Mouse (Mus musculus) heart, adult 18-20 months (tissue): ENCODE data around the gene Tacc2. TPM values are rescaled to one million over a fixed set of nuclear protein-coding genes. Genes with fewer than 3 reads are reported as not detected.
"Not testable (repeated sequence)": the region's sequence is repeated elsewhere in the genome, so short reads cannot be mapped to it uniquely, and the experiment has no call there.

Experiments
- DNase-seq, 2 experiments: peaks; one replicate each; pipeline ENCODE4 v3.0.0; 2021 to 2022; ENCODE audit warnings: mixed read lengths in 1 of 2
- long read RNA-seq, 2 experiments: library from polyadenylated mRNA; stranded (forward); transcript quantifications; one replicate each; pipeline ENCODE4 v2.0.0; 2021
- total RNA-seq, 2 experiments: library from RNA; stranded (reverse); gene quantifications; 2 replicates each; pipeline ENCODE4 v1.2.3; 2021

Tacc2 gene
- 100 to 1,000 TPM; 317 to 395 TPM for total RNA-seq
- long read RNA-seq, experiment 1, partial matches to known transcripts: 40 of 60 reads
- long read RNA-seq, experiment 1, other reads (novel, unspliced or antisense): 18 of 60 reads
- long read RNA-seq, experiment 2, partial matches to known transcripts: 12 of 21 reads
- long read RNA-seq, experiment 2, other reads (novel, unspliced or antisense): 8 of 21 reads

DNA sequence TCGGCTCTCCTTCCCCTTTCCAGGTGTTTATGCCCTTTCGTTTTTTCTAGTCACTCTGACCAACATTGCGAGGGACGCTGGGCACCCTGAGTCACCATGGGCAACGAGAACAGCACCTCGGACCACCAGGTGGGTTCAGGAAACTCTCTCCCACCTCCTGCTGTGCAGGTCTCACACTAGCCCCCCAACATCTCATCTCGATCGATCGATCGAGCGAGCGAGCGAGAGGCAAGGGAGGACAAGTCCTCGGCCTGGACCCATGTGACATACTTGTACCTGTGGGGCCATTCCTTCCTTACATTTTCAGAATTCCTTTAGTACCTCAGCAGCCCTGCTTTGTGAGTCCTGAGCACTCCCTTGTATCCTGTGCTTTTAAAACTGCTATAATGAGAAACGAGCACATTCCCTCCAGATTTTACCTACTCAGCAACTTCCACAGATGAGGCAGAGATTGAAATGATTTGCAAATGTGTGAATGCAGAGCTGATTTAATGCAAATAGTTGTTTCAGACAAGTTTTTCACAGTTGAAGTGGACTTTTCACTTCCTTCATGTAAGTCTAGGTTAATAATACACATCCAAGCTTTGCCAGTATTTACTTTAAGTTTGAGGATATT is at the start of gene Tacc2:
Gene Tacc2 (plus strand): TSS at position 51 of the 616 bp plus-strand sequence.
- peak in 1 of 2 experiments; percentile 13 for DNase-seq

DNA sequence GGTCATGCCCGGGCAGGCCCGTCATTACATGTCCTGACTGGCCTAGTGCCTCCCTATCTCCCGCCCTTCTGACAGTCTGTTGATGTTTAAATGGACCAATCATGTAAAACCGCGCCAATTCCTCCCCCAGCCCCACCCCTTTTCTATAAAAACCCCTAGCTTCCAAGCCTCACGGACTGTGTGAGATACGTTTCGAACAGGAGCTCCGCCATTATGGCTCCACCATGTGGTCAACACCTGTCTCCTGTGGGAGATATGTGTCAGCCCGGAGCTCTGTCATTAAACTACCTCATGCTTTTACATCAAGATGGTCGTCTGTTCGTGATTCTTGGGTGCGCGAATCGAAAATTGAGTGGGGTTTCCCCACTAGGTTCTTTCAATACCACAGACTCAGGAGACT is 46.1 kb upstream of the Tacc2 start:
- not testable (repeated sequence) for DNase-seq

GRCm38 (mm10) chr7:130533316-130534260 is 43.6 kb upstream of the Tacc2 start:
- DNase-seq: peak; percentile 89 to 97

- no peak for DNase-seq
Observed at GRCm38 (mm10) chr7:130535174-130535573, 42.1 kb upstream of the Tacc2 start.

DNA sequence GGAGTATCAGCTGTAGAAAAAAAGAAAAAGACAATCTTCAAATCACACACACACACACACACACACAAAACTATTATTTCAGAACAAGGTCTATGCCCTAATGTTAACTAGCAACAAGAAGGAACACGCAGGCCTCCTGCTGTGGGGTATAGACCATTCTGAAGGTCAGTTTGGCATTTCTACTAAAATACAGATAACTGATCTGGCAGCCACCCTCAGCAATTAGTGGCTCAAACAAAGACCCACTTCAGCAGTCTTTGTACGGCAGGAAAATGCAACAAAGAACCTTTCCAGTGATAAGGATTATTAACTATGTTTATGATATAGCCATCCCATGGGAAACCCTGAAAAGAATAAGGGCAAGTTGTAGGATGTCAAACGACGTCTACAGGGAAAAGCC is 40.2 kb upstream of the Tacc2 start:
- DNase-seq: no peak

DNA sequence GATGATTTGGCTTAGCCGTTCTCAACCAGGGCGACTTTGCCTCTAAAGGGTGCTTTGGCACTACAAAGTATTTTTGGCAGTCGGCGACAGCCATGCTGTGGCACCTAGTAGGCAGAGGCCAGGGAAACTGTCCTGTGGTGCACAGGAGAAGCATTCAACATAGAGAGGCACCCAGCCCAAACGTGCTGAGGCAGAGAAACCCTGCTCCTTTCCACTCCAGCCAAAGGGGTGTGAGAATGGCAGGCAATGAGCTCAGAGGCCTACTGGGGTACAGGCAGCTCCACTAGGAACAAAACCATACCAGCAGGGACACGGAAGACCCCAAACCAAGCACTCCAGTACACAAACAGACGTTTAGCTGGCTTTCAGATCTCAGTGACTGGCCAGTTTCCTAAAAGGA is 37.1 kb upstream of the Tacc2 start:
- DNase-seq: no peak

DNA sequence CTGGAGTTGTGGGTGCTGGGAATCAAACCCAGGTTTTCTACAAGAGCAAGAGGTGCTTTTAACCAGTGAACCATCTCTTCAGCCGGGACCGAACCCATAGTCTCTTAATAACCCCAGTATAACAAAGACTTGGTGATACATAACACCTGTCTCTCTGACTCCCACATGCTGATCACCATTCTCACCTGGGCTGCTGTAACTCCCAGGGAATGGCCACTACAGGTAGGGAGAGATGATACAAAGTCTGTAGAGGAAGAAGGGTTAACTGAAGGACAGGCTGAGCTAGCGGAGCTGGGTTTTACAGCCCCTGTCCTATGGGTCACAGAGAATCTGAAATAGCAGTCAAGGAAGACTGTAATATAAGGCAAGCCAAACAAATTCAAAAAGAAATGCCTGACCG is 34.1 kb upstream of the Tacc2 start:
- no peak for DNase-seq

- DNase-seq: no peak
Observed at GRCm38 (mm10) chr7:130545401-130545800, 31.8 kb upstream of the Tacc2 start.

- no peak for DNase-seq
Observed at GRCm38 (mm10) chr7:130545893-130546292, 31.3 kb upstream of the Tacc2 start.

DNA sequence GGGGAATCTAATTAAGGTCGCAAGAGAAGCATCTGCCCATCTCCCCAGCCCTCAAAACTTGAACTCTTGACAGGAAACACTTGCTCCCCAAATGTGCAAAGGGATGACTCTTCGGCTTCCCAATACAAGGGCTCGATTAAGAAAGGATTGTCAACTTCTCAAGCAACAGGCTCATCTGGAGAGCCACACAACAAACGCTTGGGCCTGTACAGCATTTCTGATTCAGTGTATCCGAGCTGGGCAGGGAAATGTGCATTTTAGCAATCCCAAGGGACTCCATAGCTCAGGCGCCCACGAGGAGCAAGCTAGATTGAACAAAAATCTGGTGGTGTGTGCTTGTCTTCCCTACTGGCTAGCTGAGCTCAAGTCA is 30.8 kb upstream of the Tacc2 start:
- no peak for DNase-seq

DNA sequence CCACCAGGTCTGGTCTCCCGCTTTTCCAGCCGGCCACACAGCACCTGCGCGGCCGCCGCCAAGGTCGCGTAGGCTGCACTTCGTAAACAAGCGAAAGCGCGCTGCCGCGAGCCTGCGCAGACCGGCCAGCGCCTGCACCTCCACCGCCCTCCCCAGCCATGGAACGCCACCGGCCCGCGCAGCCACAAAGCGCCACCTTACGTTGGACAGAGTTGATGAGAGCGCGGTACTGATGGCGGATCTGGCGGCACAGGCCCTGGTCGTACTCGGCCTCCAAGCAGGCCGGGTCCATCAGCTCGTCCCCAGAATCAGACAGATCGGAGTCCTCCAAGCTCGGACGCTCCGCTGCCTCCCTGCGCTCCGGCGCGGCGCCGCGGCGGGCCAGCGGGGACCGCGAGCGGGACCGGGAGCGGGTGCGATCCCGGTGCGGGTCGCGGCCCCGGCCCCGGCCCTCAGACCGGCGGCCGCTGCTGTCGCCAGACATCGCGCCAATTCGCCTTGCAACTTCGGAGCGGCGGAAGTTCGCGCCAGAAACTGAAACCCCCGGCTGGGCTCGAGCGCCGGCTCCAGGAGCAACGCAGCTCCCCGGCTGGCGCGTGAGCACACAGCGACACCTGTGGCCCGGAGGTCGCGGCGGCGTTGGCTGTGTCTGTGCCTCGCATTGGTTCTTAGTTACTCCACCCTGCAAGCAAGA is 30.3 kb upstream of the Tacc2 start:
- peak; percentile 93 to 96 for DNase-seq

GRCm38 (mm10) chr7:130547635-130548175 is 29.5 kb upstream of the Tacc2 start:
- DNase-seq: no peak

- peak; percentile 75 to 84 for DNase-seq
Observed at GRCm38 (mm10) chr7:130552780-130553179, 24.5 kb upstream of the Tacc2 start.

DNA sequence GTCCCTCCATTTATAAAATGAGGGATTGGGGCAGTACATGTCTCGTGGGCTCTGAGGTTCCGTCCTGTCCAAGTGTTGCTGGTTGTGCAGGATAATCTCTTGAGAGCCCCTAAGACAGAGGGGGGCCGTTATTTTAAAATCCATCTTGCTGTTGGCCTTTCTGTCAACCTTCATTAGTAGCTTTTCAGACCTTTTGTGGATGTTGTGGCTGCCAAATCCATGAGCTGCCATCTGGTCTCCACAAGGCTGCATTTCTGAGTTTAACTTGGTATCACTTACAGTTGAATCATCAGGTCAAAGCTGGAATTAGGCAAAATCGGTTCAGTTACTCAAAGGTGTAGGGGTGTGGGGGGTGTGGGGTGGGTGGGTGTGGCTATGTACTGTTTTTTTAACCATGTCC is 23.9 kb upstream of the Tacc2 start:
- DNase-seq: no peak

DNA sequence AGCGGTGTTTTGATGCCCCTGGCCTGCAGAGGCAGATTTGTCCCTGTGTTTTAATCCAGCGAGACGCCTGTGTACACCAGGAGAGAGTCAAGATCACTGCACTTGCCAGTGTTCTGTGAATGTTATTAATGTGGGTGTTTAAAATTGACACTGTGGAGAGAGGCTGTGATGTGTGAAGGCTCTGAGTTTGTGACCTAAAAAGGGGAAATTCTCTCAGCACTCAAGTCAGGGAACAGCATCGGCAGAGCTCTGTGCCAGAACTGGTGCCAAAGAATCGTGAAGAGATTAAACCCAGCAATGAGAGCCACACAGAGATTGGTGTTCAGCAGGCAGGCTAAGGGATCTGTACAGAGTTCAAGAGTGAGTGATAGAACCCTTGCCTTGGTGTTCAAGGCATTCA is 21.6 kb upstream of the Tacc2 start:
- peak in 1 of 2 experiments; percentile 31 for DNase-seq

DNA sequence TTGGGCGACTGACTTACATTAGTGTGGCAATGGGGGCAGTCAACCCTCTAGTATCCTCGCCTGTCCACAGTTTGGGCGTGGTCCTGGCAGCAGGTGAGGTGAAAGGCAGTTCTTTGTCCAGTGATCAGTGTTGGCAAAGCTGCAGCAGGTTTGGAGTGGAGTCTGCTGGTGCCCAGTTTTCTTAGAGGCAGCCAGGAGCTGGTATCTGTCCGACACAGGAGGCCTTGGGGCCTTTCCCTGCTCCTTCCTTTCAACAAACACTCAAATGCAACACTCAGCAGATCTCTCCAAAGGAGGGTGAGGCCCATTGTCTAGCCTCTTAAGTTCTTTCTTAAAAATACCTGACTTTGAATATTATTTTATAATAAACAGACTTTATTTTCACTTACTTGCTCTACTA is 18.6 kb upstream of the Tacc2 start:
- peak in 1 of 2 experiments; percentile 8 for DNase-seq

- DNase-seq: no peak
Observed at GRCm38 (mm10) chr7:130560933-130561332, 16.3 kb upstream of the Tacc2 start.

DNA sequence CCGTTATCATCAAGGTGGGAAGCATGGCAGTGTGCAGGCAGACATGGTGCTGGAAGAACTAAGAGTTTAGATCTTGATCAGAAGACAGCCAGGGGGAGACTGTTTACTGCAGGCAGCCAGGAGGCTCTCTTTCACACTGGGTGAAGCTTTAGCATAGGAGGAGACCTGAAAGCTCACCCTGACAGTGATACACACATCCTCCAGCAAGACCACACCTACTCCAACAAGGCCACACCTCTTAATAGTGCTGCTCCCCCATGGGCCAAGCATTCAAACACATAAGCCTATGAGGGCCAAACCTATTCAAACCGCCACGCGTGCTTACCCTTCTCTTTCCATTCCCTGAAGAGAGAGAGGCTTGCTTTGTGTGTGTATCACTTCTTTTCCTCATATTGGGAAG is 14.0 kb upstream of the Tacc2 start:
- peak in 1 of 2 experiments; percentile 6 for DNase-seq

DNA sequence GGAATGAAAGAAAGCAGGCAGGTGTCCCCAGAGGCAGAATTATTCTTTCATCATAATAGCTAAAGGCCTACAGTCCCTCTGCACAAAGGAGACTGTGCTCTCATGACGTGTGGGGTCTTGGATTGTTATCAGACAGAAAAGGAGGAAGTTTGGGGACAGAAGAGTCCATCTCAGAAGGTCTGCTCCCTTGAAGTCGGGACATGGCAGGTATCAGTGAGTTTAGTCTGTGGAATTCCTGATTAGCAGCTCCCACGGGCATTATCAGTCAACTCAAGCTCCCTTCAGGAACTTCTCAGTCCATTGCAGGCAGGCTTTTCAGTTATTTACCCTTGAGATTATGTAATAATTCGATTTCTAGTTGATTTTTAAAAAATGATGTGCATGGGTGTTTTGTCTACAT is 13.4 kb upstream of the Tacc2 start:
- peak in 1 of 2 experiments; percentile 12 for DNase-seq

- DNase-seq: peak in 1 of 2 experiments; percentile 15
Observed at GRCm38 (mm10) chr7:130564596-130564995, 12.6 kb upstream of the Tacc2 start.

GRCm38 (mm10) chr7:130568783-130569436 is 8.3 kb upstream of the Tacc2 start:
- DNase-seq: peak; percentile 48 to 65

GRCm38 (mm10) chr7:130570472-130570871 is 6.8 kb upstream of the Tacc2 start:
- no peak for DNase-seq
